Mouse (Mus musculus) stomach, embryonic 14.5 days (tissue): Measurements from ENCODE around the gene Slc24a3. TPM values are rescaled to one million over a fixed set of nuclear protein-coding genes. Genes with fewer than 3 reads are reported as not detected.

Source experiments
- ATAC-seq: fragments of 200-750 bp; cut with Nextera tagmentation; 2 replicates; pipeline ENCODE4 v1.8.0; 2017; ENCODE audit warnings: low read depth, moderate TSS enrichment; ENCODE audit not compliant: insufficient number of reproducible peaks, insufficient read depth, low FRiP score
- H3K27ac ChIP-seq: fragments of 300-500 bp; sonication (generic); 2 replicates; pipeline ENCODE4 v1.5.1; 2014; ENCODE audit warnings: mild to moderate bottlenecking, low read length, moderate library complexity, mixed read lengths
- H3K27me3 ChIP-seq: fragments of 300-500 bp; sonication (generic); 2 replicates; pipeline ENCODE4 v1.6.1; 2014; ENCODE audit warnings: low read length, control low read depth, mixed read lengths; ENCODE audit not compliant: control insufficient read depth, insufficient read depth
- H3K36me3 ChIP-seq: fragments of 300-500 bp; sonication (generic); 2 replicates; pipeline ENCODE4 v1.6.1; 2014; ENCODE audit warnings: mild to moderate bottlenecking, control low read depth, low read length, moderate library complexity, mixed read lengths; ENCODE audit not compliant: control insufficient read depth, insufficient read depth
- H3K4me1 ChIP-seq: fragments of 300-500 bp; sonication (generic); 2 replicates; pipeline ENCODE4 v1.6.1; 2014; ENCODE audit warnings: low read length, control low read depth, mixed read lengths; ENCODE audit not compliant: control insufficient read depth, insufficient read depth
- H3K4me2 ChIP-seq: fragments of 300-500 bp; sonication (generic); replicated peaks from 2 replicates; pipeline ENCODE4 v1.6.1; 2014; ENCODE audit warnings: low read depth, low read length, control low read depth
- H3K4me3 ChIP-seq: fragments of 300-500 bp; sonication (generic); 2 replicates; pipeline ENCODE4 v1.5.1; 2014; ENCODE audit warnings: low read depth, low read length, control low read depth
- H3K9ac ChIP-seq: fragments of 300-500 bp; sonication (generic); replicated peaks from 2 replicates; pipeline ENCODE4 v1.6.1; 2014; ENCODE audit warnings: low read depth, mild to moderate bottlenecking, control low read depth, low read length, moderate library complexity, mixed read lengths
- H3K9me3 ChIP-seq: fragments of 300-500 bp; sonication (generic); 2 replicates; pipeline ENCODE4 v1.6.1; 2016; ENCODE audit warnings: low read depth, low read length, control low read depth; ENCODE audit not compliant: control insufficient read depth
- WGBS: fragments of 180-500 bp; shearing (Covaris S2); extraction: QIAGEN DNeasy Blood & Tissue Kit; methylation state at CpG from one replicate; pipeline ENCODE4 v1.1.7; 2014; 5-methylcytosine and 5-hydroxymethylcytosine counted together
- polyA plus RNA-seq: library from polyadenylated mRNA; unstranded; fragments of >200 nt; fragmentation: Nextera tagmentation; extraction: Ambion mirVana; gene quantifications from 2 replicates; pipeline ENCODE4 v1.2.1, GENCODE M21; 2014

Slc24a3 gene
- polyA plus RNA-seq, 1 experiment from 2014 or later: 5.1 TPM

DNA sequence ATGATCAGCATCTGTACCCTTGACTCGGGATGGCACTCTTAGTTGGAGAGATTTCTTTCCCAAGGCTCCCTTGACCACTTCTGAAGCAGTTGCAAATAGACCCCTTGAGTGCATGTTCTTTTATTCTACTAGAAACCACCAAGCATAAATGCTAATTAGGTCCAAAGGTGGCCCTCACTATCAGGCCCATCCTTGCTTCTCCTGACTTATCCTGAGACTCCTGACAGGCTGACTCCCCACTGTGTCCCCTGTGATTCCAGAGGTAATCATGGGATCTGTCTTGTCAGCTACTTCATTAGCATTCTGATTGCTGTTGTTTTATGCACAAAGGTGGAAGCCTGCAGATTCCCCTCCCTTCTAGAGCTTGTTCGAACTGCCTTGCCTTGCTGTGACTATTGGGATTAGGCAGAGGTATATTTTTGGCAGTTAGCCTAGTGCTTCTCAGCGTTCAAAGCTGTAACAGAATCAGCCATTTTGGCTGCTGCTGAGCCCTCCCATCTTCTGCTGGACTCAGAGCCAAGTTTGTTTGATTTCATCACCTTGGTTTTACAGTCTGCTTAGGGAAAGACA lies 293.4 kb downstream of the Slc24a3 start:
- Histone ChIP-seq H3K27me3 (no peaks in the 10 kb centered on the region), H3K4me1 (0 out of 2 replicates have a peak, but pooled peaks cover 4% of the 10 kb centered on the region), H3K9ac (no peak overlapping the region), H3K9me3 (no peaks in the 10 kb centered on the region), H3K4me3 (no peak overlapping the region), H3K4me2 (no peak overlapping the region), H3K36me3 (no peaks in the 10 kb centered on the region), H3K27ac (no peak overlapping the region)
- 40% methylated on average over 3 of the region's 3 CpGs for WGBS
- no peak for ATAC-seq

DNA sequence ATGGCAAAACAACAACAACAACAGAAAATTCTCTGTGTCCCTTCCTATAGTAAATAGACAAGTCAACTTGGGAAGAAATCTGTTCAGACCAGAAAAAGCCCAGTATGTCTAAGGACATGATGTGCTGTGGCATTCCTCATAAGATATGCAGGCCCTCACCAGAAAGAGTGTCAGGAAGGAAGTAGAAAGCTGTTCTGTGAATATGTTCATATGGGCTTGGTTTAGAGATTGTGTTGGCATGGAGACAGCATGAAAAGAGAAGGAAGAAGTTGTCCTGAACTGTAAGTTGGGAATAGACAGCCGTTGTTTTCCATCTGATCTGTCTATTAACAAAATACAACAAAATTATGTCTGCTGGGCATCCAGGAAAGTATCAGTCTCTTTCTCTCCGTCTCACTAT lies 294.7 kb downstream of the Slc24a3 start:
- 92% methylated on average over 2 of the region's 2 CpGs for WGBS
- no peaks in the 10 kb centered on the region for H3K9me3 ChIP-seq

DNA sequence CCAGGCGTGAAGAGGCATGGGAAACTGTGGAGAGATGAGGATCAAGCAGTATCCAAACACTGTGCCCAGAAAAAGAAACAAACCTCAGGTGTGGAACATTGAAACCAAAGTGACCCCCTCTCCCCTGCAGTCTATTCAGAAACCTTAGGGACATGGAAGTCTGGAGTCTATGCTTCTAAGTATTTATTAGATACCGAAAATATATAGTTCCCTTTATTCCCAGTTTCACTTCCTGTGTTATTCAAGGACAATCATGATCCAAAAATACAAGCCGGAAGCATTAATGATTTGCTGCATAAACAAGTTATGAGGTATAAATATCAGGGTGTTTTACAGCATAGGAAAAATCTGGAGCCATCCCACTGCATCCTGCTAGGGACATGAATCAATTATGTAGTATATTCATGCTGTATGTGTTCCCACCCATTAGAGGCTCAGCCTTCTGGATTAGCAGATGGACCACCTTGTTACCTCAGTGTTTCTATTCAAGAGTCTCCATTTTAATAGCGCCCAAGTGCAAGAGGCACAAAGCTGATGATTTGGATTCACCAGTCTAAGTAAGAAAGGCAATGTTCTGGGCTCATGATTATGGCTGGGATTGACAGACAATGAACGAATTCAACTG lies 301.3 kb downstream of the Slc24a3 start:
- H3K4me2 ChIP-seq: no peak overlapping the region
- H3K4me1 ChIP-seq: no peaks in the 10 kb centered on the region
- no peaks in the 10 kb centered on the region for H3K36me3 ChIP-seq
- no peaks in the 10 kb centered on the region for H3K27me3 ChIP-seq
- H3K27ac ChIP-seq: no peak overlapping the region
- ATAC-seq: no peak
- H3K4me3 ChIP-seq: no peak overlapping the region
- no peaks in the 10 kb centered on the region for H3K9me3 ChIP-seq
- WGBS: 91% methylated on average over 5 of the region's 5 CpGs
- H3K9ac ChIP-seq: no peak overlapping the region

More for the DNA sequence above, 294.7 kb downstream of the Slc24a3 start:
- H3K27ac ChIP-seq: no peak overlapping the region
- no peak overlapping the region for H3K9ac ChIP-seq
- H3K27me3 ChIP-seq: no peaks in the 10 kb centered on the region
- no peak overlapping the region for H3K4me3 ChIP-seq
- ATAC-seq: no peak
- no peak overlapping the region for H3K4me2 ChIP-seq
- H3K4me1 ChIP-seq: 0 out of 2 replicates have a peak, but pooled peaks cover 4% of the 10 kb centered on the region
- no peaks in the 10 kb centered on the region for H3K36me3 ChIP-seq

DNA sequence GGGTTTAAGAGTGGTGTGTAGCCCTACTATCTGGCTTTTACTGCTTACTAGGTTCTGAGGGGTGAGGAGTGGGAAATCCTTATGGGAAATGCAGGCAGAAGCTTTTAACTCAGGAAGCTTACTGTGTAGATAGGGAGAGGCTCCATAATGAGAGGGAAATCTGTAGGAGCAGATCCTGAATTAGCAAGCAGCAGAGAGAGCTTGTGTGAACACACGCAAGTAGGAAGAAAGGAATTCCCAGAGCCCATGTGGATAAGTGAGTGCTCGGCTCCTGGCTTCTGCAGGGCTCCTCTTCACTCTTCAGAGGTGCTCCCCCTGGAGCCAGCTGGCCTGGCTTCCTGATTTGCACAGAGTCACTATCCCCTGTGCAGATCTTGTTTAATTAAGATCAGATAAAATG lies 309.9 kb downstream of the Slc24a3 start:
- Histone ChIP-seq H3K27me3 (no peaks in the 10 kb centered on the region), H3K4me2 (no peak overlapping the region), H3K36me3 (no peaks in the 10 kb centered on the region), H3K4me3 (no peak overlapping the region), H3K9ac (no peak overlapping the region), H3K4me1 (no peaks in the 10 kb centered on the region), H3K9me3 (no peaks in the 10 kb centered on the region), H3K27ac (no peak overlapping the region)
- ATAC-seq: no peak
- 33% methylated on average over 2 of the region's 2 CpGs for WGBS

DNA sequence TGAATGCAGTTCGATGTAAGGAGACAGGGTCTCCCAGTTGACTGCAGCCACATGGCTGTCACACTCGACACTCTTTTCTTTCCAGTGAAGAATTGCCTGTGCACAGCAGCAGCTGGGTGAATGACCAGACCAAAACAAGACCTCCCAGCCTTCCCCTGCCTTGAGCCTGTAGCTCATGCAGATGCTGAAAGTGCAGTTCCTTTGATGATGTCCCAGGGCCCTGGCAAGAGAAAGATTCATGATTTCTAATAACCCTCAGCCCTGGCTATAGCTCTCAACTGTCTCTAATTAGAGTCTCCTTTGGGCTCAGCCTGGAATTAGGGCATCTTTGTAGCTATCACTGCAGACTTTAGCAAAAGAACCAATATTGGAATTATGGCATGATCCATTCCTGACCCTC lies 312.1 kb downstream of the Slc24a3 start:
- Histone ChIP-seq H3K4me1 (no peaks in the 10 kb centered on the region), H3K4me3 (no peak overlapping the region), H3K27ac (no peak overlapping the region), H3K36me3 (no peaks in the 10 kb centered on the region), H3K9me3 (no peaks in the 10 kb centered on the region), H3K4me2 (no peak overlapping the region), H3K9ac (no peak overlapping the region), H3K27me3 (no peaks in the 10 kb centered on the region)
- ATAC-seq: no peak
- WGBS: 53% methylated on average over 2 of the region's 2 CpGs

DNA sequence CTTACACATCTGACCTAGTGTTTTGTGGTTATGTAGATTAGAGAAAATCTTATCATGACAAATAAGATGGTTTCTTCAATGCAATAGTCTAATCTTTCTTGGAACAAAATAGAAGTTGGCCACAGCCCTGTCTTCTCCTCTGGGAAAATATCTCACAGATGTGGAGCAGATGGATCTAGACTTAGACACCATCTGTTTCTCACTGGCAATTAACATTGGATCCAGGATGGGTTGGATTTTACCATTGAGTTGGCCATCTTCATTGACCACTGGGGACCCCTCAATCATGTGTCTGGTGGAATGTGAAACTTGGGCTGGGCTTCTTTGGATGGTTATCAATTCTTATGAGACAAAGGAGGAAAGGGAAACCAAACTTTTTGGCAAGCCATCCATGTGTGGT lies 332.7 kb downstream of the Slc24a3 start:
- H3K9me3 ChIP-seq: no peaks in the 10 kb centered on the region
- no peaks in the 10 kb centered on the region for H3K36me3 ChIP-seq
- H3K4me1 ChIP-seq: no peaks in the 10 kb centered on the region
- H3K4me2 ChIP-seq: no peak overlapping the region
- H3K9ac ChIP-seq: no peak overlapping the region
- no peak for ATAC-seq
- no peak overlapping the region for H3K27ac ChIP-seq
- H3K27me3 ChIP-seq: no peaks in the 10 kb centered on the region
- H3K4me3 ChIP-seq: no peak overlapping the region

DNA sequence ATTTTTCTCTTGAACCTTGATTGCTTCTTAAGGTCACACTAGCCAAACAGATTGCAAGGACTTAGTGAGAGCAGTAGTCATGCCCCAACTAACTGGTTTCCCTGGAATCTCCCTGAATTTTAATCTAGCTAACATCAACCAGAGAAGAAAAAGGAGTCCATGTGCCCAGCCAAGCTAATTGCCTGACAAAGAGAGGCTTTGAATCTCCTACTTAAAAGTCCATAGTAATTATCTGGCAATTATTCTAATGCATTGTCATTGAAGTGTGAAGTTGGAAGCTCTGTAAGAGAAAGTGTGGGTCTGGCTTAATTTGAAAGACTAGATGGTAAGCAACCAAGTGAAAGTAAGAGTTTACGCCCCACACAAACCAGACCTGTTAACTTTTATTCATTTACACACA lies 333.9 kb downstream of the Slc24a3 start:
- no peak for ATAC-seq
- no peak overlapping the region for H3K27ac ChIP-seq
- no peaks in the 10 kb centered on the region for H3K4me1 ChIP-seq
- 86% methylated on average over 1 of the region's 1 CpGs for WGBS
- no peak overlapping the region for H3K4me2 ChIP-seq
- no peaks in the 10 kb centered on the region for H3K36me3 ChIP-seq
- no peak overlapping the region for H3K9ac ChIP-seq
- H3K27me3 ChIP-seq: no peaks in the 10 kb centered on the region
- H3K4me3 ChIP-seq: no peak overlapping the region
- no peaks in the 10 kb centered on the region for H3K9me3 ChIP-seq

DNA sequence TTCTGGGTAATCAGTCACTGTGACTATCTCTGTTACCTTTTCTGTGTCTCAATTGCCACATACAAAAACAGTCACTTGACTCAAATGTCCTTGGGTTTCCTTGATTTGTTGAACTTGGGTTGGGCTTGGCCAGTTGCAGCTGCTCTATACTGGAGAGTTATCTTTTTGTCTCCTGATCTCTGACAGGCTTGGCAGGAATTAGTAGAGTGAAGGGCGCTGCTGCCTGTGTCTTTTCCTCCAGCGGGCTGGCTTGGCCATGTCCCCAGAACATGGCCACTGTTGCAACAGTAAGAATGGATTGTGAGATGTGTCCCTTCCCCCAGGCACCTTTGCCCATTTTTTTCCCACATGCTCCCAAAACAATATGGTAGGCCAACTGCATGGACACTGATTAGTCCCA lies 340.1 kb downstream of the Slc24a3 start:
- Histone ChIP-seq H3K27ac (no peak overlapping the region), H3K9me3 (no peaks in the 10 kb centered on the region), H3K4me1 (no peaks in the 10 kb centered on the region), H3K4me2 (no peak overlapping the region), H3K36me3 (no peaks in the 10 kb centered on the region), H3K27me3 (no peaks in the 10 kb centered on the region), H3K4me3 (no peak overlapping the region), H3K9ac (no peak overlapping the region)
- 87% methylated on average over 2 of the region's 2 CpGs for WGBS
- ATAC-seq: no peak
